In genomic region chr5:127720591-127721379, GRCm38 (mm10) we compare ENCODE assay signal across 8 mouse cellular contexts.
DNase-seq lines count a peak whose midpoint lies in the region; ATAC-seq lines count a peak whose summit lies in the region.

No protein-coding gene starts in this region.

- H3K9me3 ChIP-seq in erythroblast, embryonic 14.5 days (ENCODE audit: control insufficient read depth, low read length) = peaks cover 14% of the 10 kb centered on the region

- H3K27me3 ChIP-seq in erythroblast, embryonic 14.5 days (ENCODE audit: control insufficient read depth) = no peaks in the 10 kb centered on the region

- peak overlapping the region; percentile 62 for H3K4me3 ChIP-seq in erythroblast, embryonic 14.5 days (replicated peaks)

- 23% methylated on average over 15 of the region's 15 CpGs for WGBS in large intestine, adult 2 months

- intact Hi-C loops in heart, postnatal 36 days (cut with DNase I) = no loop called here

- peaks cover 25% of the 10 kb centered on the region for H3K4me1 ChIP-seq in erythroblast, embryonic 14.5 days (ENCODE audit: control insufficient read depth)

- H3K36me3 ChIP-seq in erythroblast, embryonic 14.5 days (ENCODE audit: control insufficient read depth) = no peaks in the 10 kb centered on the region; the same call in 1 of the 2 replicates

- peak; percentile 95 for ATAC-seq in megakaryocyte-erythroid progenitor cell, adult 5-6 weeks (replicated peaks; ENCODE audit: low FRiP score, low TSS enrichment, poor library complexity, severe bottlenecking)
- no peak; the same call in 1 of the 2 replicates for ATAC-seq in frontal cortex, adult (ENCODE audit: low TSS enrichment)

- peak; percentile 61 for DNase-seq in spleen, adult 12 weeks (ENCODE audit: low spot score)
- DNase-seq in spleen, adult 18-20 months = no peak
- peak; percentile 5 to 13 for DNase-seq in heart, postnatal 36 days
- DNase-seq in large intestine, adult 2 months (ENCODE audit: low read depth, low spot score) = peak; percentile 32
- no peak for DNase-seq in frontal cortex, postnatal 25 days (ENCODE audit: low spot score in 2 of 2)

Comparison
In these comparisons a context has a peak if more than half of its experiments do, and no peak if none do; other contexts are left out.
1. DNase-seq: peak in spleen, adult 12 weeks (single experiment), heart, postnatal 36 days (2 of 2) and large intestine, adult 2 months (single experiment); none in spleen, adult 18-20 months (0 of 2) and frontal cortex, postnatal 25 days (0 of 2).